Mouse (Mus musculus): ENCODE data around the gene Rps3.

The Rps3 gene

GRCm38 (mm10) chr7:99475562-99475911 is 8.0 kb downstream of the Rps3 start:
- no peak for DNase-seq (ENCODE audit: low read depth)

GRCm38 (mm10) chr7:99474836-99475561 is 8.5 kb downstream of the Rps3 start:
- DNase-seq (ENCODE audit: low read depth): no peak

- no peak for DNase-seq (ENCODE audit: low read depth)
Measured at GRCm38 (mm10) chr7:99473638-99474407, 9.7 kb downstream of the Rps3 start.

- DNase-seq (ENCODE audit: low read depth): no peak
Measured at GRCm38 (mm10) chr7:99471578-99471977, 12.0 kb downstream of the Rps3 start.

GRCm38 (mm10) chr7:99469680-99470405 is 13.7 kb downstream of the Rps3 start:
- DNase-seq (ENCODE audit: low read depth): no peak

- DNase-seq (ENCODE audit: low read depth): peak; percentile 87
Measured at GRCm38 (mm10) chr7:99468283-99469132, 15.0 kb downstream of the Rps3 start.

GRCm38 (mm10) chr7:99467916-99468282 is 15.6 kb downstream of the Rps3 start:
- DNase-seq (ENCODE audit: low read depth): no peak

GRCm38 (mm10) chr7:99465811-99466210 is 17.7 kb downstream of the Rps3 start, which contains the start of gene Klhl35:
Gene Klhl35, plus strand, starts transcription at chr7:99466004.
- DNase-seq (ENCODE audit: low read depth): no peak

GRCm38 (mm10) chr7:99463120-99463519 is 20.4 kb downstream of the Rps3 start:
- DNase-seq (ENCODE audit: low read depth): no peak

- no peak for DNase-seq (ENCODE audit: low read depth)
Measured at GRCm38 (mm10) chr7:99459888-99460652, 23.5 kb downstream of the Rps3 start.

GRCm38 (mm10) chr7:99458849-99459248 is 24.7 kb downstream of the Rps3 start:
- DNase-seq (ENCODE audit: low read depth): no peak

- no peak for DNase-seq (ENCODE audit: low read depth)
Measured at GRCm38 (mm10) chr7:99454044-99454443, 29.5 kb downstream of the Rps3 start.

- no peak for DNase-seq (ENCODE audit: low read depth)
Measured at GRCm38 (mm10) chr7:99452859-99453258, 30.7 kb downstream of the Rps3 start.

GRCm38 (mm10) chr7:99450703-99451102 is 32.8 kb downstream of the Rps3 start:
- DNase-seq (ENCODE audit: low read depth): peak; percentile 91

- no peak for DNase-seq (ENCODE audit: low read depth)
Measured at GRCm38 (mm10) chr7:99449751-99450150, 33.8 kb downstream of the Rps3 start.

GRCm38 (mm10) chr7:99449063-99449462 is 34.5 kb downstream of the Rps3 start:
- DNase-seq (ENCODE audit: low read depth): peak; percentile 70

- no peak for DNase-seq (ENCODE audit: low read depth)
Measured at GRCm38 (mm10) chr7:99448619-99449018, 34.9 kb downstream of the Rps3 start.

- no peak for DNase-seq (ENCODE audit: low read depth)
Measured at GRCm38 (mm10) chr7:99447323-99447722, 36.2 kb downstream of the Rps3 start.

GRCm38 (mm10) chr7:99445833-99446232 is 37.7 kb downstream of the Rps3 start:
- DNase-seq (ENCODE audit: low read depth): no peak

- DNase-seq (ENCODE audit: low read depth): peak; percentile 55
Measured at GRCm38 (mm10) chr7:99444012-99444411, 39.5 kb downstream of the Rps3 start.

- DNase-seq (ENCODE audit: low read depth): no peak
Measured at GRCm38 (mm10) chr7:99443164-99443563, 40.4 kb downstream of the Rps3 start.

All from induced T-regulatory cell, adult 2 months (primary cell).